Mouse (Mus musculus): ENCODE measurements around the gene Card14.
A peak's percentile ranks its signal among the peaks of the same experiment; 100 is the strongest.
"Not testable (repeated sequence)": the region's sequence is repeated elsewhere in the genome, so short reads cannot be mapped to it uniquely, and the experiment has no call there.

Gene Card14

GRCm38 (mm10) chr11:119362769-119363533, 55.4 kb downstream of the Card14 start:
- no peak for DNase-seq

GRCm38 (mm10) chr11:119363534-119364145, 56.1 kb downstream of the Card14 start:
- DNase-seq = peak; percentile 73

GRCm38 (mm10) chr11:119375425-119375824, 67.9 kb downstream of the Card14 start:
- DNase-seq = no peak

GRCm38 (mm10) chr11:119377326-119377725, 69.8 kb downstream of the Card14 start:
- no peak for DNase-seq

GRCm38 (mm10) chr11:119378551-119378950, 71.0 kb downstream of the Card14 start:
- no peak for DNase-seq

- DNase-seq = no peak
Observed at GRCm38 (mm10) chr11:119381631-119382337, 74.2 kb downstream of the Card14 start.

GRCm38 (mm10) chr11:119382338-119382850, 74.8 kb downstream of the Card14 start:
- no peak for DNase-seq

GRCm38 (mm10) chr11:119384904-119385303, 77.3 kb downstream of the Card14 start:
- DNase-seq = no peak

GRCm38 (mm10) chr11:119386306-119386705, 78.7 kb downstream of the Card14 start:
- DNase-seq = no peak

GRCm38 (mm10) chr11:119387273-119387672, 79.7 kb downstream of the Card14 start:
- not testable (repeated sequence) for DNase-seq

- peak; percentile 83 for DNase-seq
Observed at GRCm38 (mm10) chr11:119389851-119390270, 82.3 kb downstream of the Card14 start.

GRCm38 (mm10) chr11:119390271-119391231, 83.0 kb downstream of the Card14 start:
- DNase-seq = peak; percentile 80

- DNase-seq = no peak
Observed at GRCm38 (mm10) chr11:119391386-119392000, 83.9 kb downstream of the Card14 start.

- DNase-seq = peak; percentile 90
Observed at GRCm38 (mm10) chr11:119392001-119392614, 84.5 kb downstream of the Card14 start.

- DNase-seq = peak; percentile 79
Observed at GRCm38 (mm10) chr11:119392800-119393482, 85.4 kb downstream of the Card14 start, which contains the start of gene Rnf213. Gene Rnf213 (plus strand): TSS chr11:119393100.

- DNase-seq = no peak
Observed at GRCm38 (mm10) chr11:119393483-119393804, 85.9 kb downstream of the Card14 start.

- no peak for DNase-seq
Observed at GRCm38 (mm10) chr11:119394210-119394609, 86.6 kb downstream of the Card14 start.

Data from kidney, adult 9 months (tissue).